Comparison of ENCODE assay signal across 21 mouse cellular contexts in the genomic region with DNA sequence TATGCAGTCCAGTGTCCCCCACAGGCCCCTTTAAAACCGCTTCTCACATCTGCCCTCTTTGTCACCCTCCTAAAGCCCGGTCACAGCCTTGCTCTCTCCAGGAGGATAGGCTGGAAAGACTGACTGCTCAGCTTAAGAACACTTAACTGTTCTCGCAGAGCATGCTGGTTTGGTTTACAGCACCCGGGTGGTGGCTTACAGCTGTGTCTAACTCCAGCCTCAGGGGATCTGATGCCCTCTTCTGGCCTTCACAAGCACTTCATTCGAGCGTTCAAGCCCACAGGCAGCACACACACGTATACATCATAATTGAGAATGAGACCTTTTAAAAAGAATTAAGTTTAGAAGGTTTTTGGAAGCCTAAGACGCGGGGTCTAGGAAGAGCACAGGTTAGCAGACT.
DNase-seq lines count a peak whose midpoint lies in the region; ATAC-seq and TF ChIP-seq lines count a peak whose summit lies in the region.
"Had no signal": no experiment of that assay in that cellular context is flagged by ENCODE, and none has a peak within 500 bp of the region (broad histone marks: within the 10 kb centered on the region; RNA-seq: fewer than 3 reads in every experiment).

No protein-coding gene starts in this region.

- TF ChIP-seq CTCF in layer of hippocampus, adult 2 months (conservative IDR thresholded peaks at IDR 0.05) = peak; percentile 43

- WGBS in hindbrain, embryonic 14.5 days = 84% methylated on average over 9 of the region's 9 CpGs

- H3K27me3 ChIP-seq in hindbrain, embryonic 14.5 days (ENCODE audit: control insufficient read depth, insufficient read depth, low read length) = no peaks in the 10 kb centered on the region
- H3K27me3 ChIP-seq: hindbrain, embryonic 13.5 days; intestine, embryonic 15.5 days; limb, embryonic 12.5 days; neural tube, embryonic 13.5 days had no signal

- H3K27ac ChIP-seq in layer of hippocampus, adult 2 months = no peak overlapping the region
- no peak overlapping the region for H3K27ac ChIP-seq in hindbrain, embryonic 14.5 days
- H3K27ac ChIP-seq: hindbrain, embryonic 13.5 days; intestine, embryonic 15.5 days; limb, embryonic 12.5 days; neural tube, embryonic 13.5 days had no signal

- H3K9me3 ChIP-seq in hindbrain, embryonic 14.5 days (ENCODE audit: control insufficient read depth, low read length) = no peaks in the 10 kb centered on the region
- H3K9me3 ChIP-seq: hindbrain, embryonic 13.5 days; intestine, embryonic 15.5 days; limb, embryonic 12.5 days; neural tube, embryonic 13.5 days had no signal

- ATAC-seq in hindbrain, embryonic 14.5 days (ENCODE audit: low FRiP score) = no peak
- ATAC-seq: intestine, embryonic 15.5 days had no signal

- peak; percentile 13 for DNase-seq in embryo, embryonic 10 days (ENCODE audit: low spot score)
- no peak for DNase-seq in embryo, embryonic 9.5 days (ENCODE audit: extremely low spot score)
- no peak for DNase-seq in layer of hippocampus, adult 2 months (ENCODE audit: low spot score in 2 of 2)
- no peak for DNase-seq in layer of hippocampus, adult 8-10 months (ENCODE audit: low spot score in 2 of 2)
- peak; percentile 23 for DNase-seq in thymus, postnatal 4 days
- no peak for DNase-seq in thymus, adult 18-20 months
- no peak for DNase-seq in Muller cell, postnatal 12 days (ENCODE audit: inconsistent ontology term)
- DNase-seq in hindbrain, embryonic 14.5 days (ENCODE audit: low spot score) = no peak
- DNase-seq: adrenal gland, postnatal 36 days; B cell, adult 2 months; cerebellum, adult 9-10 months; heart, adult 18-20 months; heart, postnatal 14 days; kidney, postnatal 10 days; lung, postnatal 4 days; spleen, adult 18-20 months had no signal

- H3K4me3 ChIP-seq in layer of hippocampus, adult 2 months = no peak overlapping the region
- H3K4me3 ChIP-seq in hindbrain, embryonic 14.5 days (replicated peaks; ENCODE audit: low read length) = no peak overlapping the region
- H3K4me3 ChIP-seq: hindbrain, embryonic 13.5 days; intestine, embryonic 15.5 days; limb, embryonic 12.5 days; neural tube, embryonic 13.5 days had no signal

- H3K4me1 ChIP-seq in hindbrain, embryonic 14.5 days (replicated peaks; ENCODE audit: control insufficient read depth, insufficient read depth, low read length) = peaks cover 5% of the 10 kb centered on the region; the same call in 1 of the 2 replicates
- H3K4me1 ChIP-seq: hindbrain, embryonic 13.5 days; limb, embryonic 12.5 days had no signal

- no peak overlapping the region for H3K4me2 ChIP-seq in hindbrain, embryonic 14.5 days (replicated peaks)
- H3K4me2 ChIP-seq: hindbrain, embryonic 13.5 days; intestine, embryonic 15.5 days; limb, embryonic 12.5 days; midbrain, embryonic 11.5 days; neural tube, embryonic 13.5 days had no signal

- H3K9ac ChIP-seq in hindbrain, embryonic 14.5 days = no peak overlapping the region
- H3K9ac ChIP-seq: hindbrain, embryonic 13.5 days; intestine, embryonic 15.5 days; limb, embryonic 12.5 days; neural tube, embryonic 13.5 days had no signal

- H3K36me3 ChIP-seq in hindbrain, embryonic 14.5 days (replicated peaks; ENCODE audit: control insufficient read depth, insufficient read depth) = 0 out of 2 replicates have a peak, but pooled peaks cover 2% of the 10 kb centered on the region

Comparison
In these comparisons a context has a peak if more than half of its experiments do, and no peak if none do; other contexts are left out.
1. DNase-seq: peak in embryo, embryonic 10 days (single experiment) and thymus, postnatal 4 days (single experiment); none in embryo, embryonic 9.5 days (single experiment), layer of hippocampus, adult 2 months (0 of 2), layer of hippocampus, adult 8-10 months (0 of 2), thymus, adult 18-20 months (0 of 2), Muller cell, postnatal 12 days (single experiment) and hindbrain, embryonic 14.5 days (single experiment).